Mouse (Mus musculus): ENCODE data around the gene Acmsd.

DNA sequence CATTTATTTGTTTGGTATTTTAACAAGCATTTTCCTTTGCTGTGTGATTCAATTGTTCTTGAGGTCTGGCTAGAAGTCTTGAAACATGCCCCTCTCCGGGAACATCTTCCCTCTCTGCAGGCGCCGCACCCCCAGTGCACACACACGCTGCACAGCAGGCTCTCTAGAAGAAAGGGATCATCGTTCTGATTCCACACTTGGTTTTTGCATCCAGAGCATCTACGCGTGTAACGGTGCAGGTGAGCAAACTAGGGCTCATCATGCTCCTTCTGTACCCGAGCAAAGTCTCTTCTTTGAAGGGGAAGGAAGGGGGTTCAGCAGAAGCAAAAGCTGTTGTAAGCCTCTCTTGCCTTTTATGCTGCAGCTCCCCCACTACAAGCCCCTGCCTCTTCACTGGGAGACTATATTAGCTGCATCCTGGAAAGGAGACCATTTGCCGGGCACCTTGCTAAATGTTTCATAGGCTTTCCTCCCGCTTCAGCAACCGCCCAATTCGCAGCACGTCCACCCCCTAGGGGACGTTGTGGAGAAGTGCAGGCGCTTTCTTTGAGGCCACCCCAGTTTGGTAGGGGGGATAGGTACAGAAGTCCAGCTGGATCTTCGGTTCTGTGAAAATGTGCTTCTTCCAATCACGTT is 49.6 kb upstream of the Acmsd start, which contains the start of gene Tmem163:
- TF ChIP-seq CTCF (IDR thresholded peaks at IDR 0.05; ENCODE audit: low read depth): peak; percentile 80
- TF ChIP-seq EP300 (IDR thresholded peaks at IDR 0.05; ENCODE audit: low read depth): no peak
